Mouse (Mus musculus) heart, embryonic 15.5 days (tissue): Measurements from ENCODE around the gene Rxra. TPM values are rescaled to one million over a fixed set of nuclear protein-coding genes. Genes with fewer than 3 reads are reported as not detected.
A peak's percentile ranks its signal among the peaks of the same experiment; 100 is the strongest.

Experiments used
- ATAC-seq: fragments of 200-750 bp; cut with Nextera tagmentation; replicated peaks from 2 replicates; pipeline ENCODE4 v1.8.0; 2017; ENCODE audit warnings: low read depth, moderate TSS enrichment; ENCODE audit not compliant: insufficient number of reproducible peaks, insufficient read depth, low FRiP score
- H3K27ac ChIP-seq: fragments of 300-500 bp; sonication (generic); 2 replicates; pipeline ENCODE4 v1.5.1; 2015; ENCODE audit warnings: mild to moderate bottlenecking, inconsistent platforms
- H3K27me3 ChIP-seq: fragments of 300-500 bp; sonication (generic); 2 replicates; pipeline ENCODE4 v1.6.1; 2015; ENCODE audit warnings: inconsistent platforms
- H3K36me3 ChIP-seq: fragments of 300-500 bp; sonication (generic); 2 replicates; pipeline ENCODE4 v1.6.1; 2015; ENCODE audit warnings: mild to moderate bottlenecking, inconsistent platforms
- H3K4me1 ChIP-seq: fragments of 300-500 bp; sonication (generic); replicated peaks from 2 replicates; pipeline ENCODE4 v1.6.1; 2015; ENCODE audit warnings: inconsistent platforms
- H3K4me2 ChIP-seq: fragments of 300-500 bp; sonication (generic); 2 replicates; pipeline ENCODE4 v1.6.1; 2015; ENCODE audit warnings: inconsistent platforms, mild to moderate bottlenecking, moderate library complexity
- H3K4me3 ChIP-seq: fragments of 300-500 bp; sonication (generic); 2 replicates; pipeline ENCODE4 v1.5.1; 2015; ENCODE audit warnings: mild to moderate bottlenecking, inconsistent platforms
- H3K9ac ChIP-seq: fragments of 300-500 bp; sonication (generic); 2 replicates; pipeline ENCODE4 v1.6.1; 2015; ENCODE audit warnings: mild to moderate bottlenecking, inconsistent platforms
- H3K9me3 ChIP-seq: fragments of 300-500 bp; sonication (generic); replicated peaks from 2 replicates; pipeline ENCODE4 v1.6.1; 2016; ENCODE audit warnings: inconsistent platforms
- WGBS: fragments of 180-500 bp; shearing (Covaris S2); methylation state at CpG from one replicate; pipeline ENCODE4 v1.1.7; 2015; ENCODE audit warnings: mixed read lengths; 5-methylcytosine and 5-hydroxymethylcytosine counted together
- polyA plus RNA-seq: library from polyadenylated mRNA; unstranded; fragments of >200 nt; fragmentation: Nextera tagmentation; extraction: Ambion mirVana; gene quantifications from 2 replicates; pipeline ENCODE4 v1.2.1, GENCODE M21; 2015

The Rxra gene
- polyA plus RNA-seq, 1 experiment from 2014 or later: 6.6 TPM

DNA sequence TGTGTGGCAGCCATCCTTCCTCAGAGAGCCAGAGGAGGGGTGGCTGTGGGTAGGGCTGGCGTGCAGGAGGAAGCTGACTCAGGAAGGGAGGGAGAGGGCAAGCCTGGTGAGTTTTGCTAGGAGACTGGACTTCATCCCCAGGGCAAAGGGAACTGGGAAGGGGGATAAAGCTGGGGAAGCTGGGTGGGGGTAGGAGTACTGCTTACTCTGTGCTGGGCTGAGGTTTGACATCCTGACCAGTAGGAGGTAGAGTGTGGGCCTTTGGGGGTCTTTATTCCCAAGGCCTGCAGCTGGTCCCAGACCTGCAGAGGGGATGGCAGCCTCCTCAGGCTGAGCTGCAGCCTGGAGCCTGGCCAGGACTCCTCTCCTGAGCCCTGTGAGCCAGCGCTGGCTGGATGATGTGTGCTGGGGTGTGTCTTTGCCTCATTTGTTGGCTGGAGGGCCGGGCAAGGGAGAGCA lies 4.6 kb upstream of the Rxra start:
- H3K4me1 ChIP-seq: peaks cover 32% of the 10 kb centered on the region
- no peak for ATAC-seq
- no peak overlapping the region for H3K4me3 ChIP-seq
- H3K9me3 ChIP-seq: no peaks in the 10 kb centered on the region
- 0 out of 2 replicates have a peak, but pooled peaks cover 2% of the 10 kb centered on the region for H3K27me3 ChIP-seq
- no peaks in the 10 kb centered on the region for H3K36me3 ChIP-seq
- H3K27ac ChIP-seq: 0 out of 2 replicates have a peak overlapping the region, but pooled peaks have one; percentile 4
- H3K4me2 ChIP-seq: no peak overlapping the region
- 16% methylated on average over 3 of the region's 3 CpGs for WGBS
- no peak overlapping the region for H3K9ac ChIP-seq

DNA sequence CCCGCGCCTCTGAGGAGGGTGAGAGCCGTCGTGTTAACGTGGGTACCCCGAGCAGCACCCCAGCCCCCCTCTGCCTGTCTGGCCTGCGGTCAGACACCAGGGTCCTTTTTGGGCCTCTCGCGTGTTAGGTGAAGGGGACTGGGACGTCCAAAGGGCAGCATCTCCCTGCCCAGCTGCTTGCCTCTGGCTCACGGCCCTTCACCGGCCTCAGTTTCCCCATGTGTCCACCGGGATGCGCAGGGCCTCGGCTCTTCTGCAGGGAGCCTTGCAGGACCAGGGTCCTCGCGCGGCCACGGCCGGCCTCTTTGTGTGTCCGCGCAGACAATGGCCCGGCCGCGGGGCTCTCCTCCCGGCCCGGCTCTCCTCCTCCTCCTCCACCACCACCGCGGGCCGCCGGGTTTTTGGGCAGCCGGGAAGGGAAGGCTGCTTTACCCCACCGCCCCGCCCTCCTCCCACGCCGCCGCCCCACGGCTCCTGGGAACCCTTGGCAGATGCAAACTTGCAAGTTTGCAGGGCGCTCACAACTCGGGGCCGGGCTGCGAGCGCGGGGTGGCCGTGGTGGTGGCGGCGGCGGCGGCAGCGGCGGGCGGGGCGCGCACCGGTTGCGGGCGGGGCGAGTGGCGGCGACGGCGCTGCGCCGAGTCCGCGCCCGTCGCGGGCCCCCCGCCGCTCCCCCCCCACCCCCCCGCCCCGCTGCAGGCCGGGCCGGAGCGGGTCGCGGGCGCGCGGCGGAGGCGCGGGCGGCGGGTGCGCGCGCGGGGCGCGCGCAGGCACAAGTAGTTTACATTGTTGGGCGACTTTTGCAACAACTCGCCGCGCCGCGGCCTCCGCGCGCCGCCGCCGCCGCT lies 462 bp downstream of the Rxra start:
- WGBS: under 1% methylated on average over 70 of the region's 106 CpGs
- Histone ChIP-seq H3K4me3 (peak overlapping the region; percentile 91), H3K27me3 (0 out of 2 replicates have a peak, but pooled peaks cover 2% of the 10 kb centered on the region), H3K9ac (peak overlapping the region; percentile 99), H3K27ac (peak overlapping the region; percentile 94), H3K9me3 (no peaks in the 10 kb centered on the region), H3K4me2 (peak overlapping the region; percentile 89), H3K36me3 (no peaks in the 10 kb centered on the region), H3K4me1 (peaks cover 59% of the 10 kb centered on the region)
- ATAC-seq: peak; percentile 37

DNA sequence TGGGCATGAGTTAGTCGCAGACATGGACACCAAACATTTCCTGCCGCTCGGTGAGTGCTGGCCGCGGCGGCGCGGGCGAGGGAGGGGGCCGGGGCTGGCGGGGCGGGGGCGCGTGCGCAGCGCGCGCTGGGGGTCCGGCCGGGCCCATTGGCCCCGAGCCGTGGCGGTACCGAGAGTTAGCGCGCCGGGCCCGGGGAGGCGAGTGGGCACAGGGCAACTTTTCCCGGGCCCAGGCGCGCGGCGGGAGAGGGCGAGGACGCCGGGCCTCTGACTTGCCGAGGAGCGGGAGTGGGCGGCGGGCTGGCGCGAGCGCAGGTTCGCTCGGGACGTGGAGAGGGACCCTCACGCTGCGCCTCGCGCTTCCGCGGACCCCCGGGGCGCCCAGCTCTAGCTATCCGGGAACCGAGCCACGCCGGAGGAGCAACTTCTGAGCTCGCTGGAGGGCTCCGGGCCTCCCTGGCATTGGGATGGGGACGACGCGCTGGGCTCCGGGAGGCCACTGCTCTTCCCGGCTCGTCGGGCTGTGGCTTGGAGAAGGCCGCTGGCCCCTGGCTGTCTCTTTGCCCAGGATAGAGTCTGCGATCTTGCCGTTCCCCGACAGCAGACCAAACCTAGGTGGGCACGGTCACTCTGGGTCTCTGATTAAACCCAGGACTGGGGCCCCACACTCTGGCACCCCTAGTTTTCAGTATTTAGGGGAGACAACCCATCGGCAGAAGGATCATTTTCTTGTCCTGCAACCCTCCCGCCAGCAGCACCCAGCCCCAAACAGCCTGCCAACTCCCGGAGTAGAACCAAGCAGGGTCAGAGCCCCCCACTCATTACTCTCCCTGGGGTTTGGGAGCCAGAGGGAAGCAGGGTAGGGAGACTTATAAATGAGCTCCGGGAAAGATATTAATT lies 1.4 kb downstream of the Rxra start:
- H3K27ac ChIP-seq: peak overlapping the region; percentile 91
- peak overlapping the region; percentile 91 for H3K4me3 ChIP-seq
- H3K9me3 ChIP-seq: no peaks in the 10 kb centered on the region
- no peaks in the 10 kb centered on the region for H3K36me3 ChIP-seq
- no peak for ATAC-seq
- H3K9ac ChIP-seq: peak overlapping the region; percentile 99
- peak overlapping the region; percentile 89 for H3K4me2 ChIP-seq
- 0 out of 2 replicates have a peak, but pooled peaks cover 2% of the 10 kb centered on the region for H3K27me3 ChIP-seq
- peaks cover 59% of the 10 kb centered on the region for H3K4me1 ChIP-seq
- under 1% methylated on average over 76 of the region's 77 CpGs for WGBS

DNA sequence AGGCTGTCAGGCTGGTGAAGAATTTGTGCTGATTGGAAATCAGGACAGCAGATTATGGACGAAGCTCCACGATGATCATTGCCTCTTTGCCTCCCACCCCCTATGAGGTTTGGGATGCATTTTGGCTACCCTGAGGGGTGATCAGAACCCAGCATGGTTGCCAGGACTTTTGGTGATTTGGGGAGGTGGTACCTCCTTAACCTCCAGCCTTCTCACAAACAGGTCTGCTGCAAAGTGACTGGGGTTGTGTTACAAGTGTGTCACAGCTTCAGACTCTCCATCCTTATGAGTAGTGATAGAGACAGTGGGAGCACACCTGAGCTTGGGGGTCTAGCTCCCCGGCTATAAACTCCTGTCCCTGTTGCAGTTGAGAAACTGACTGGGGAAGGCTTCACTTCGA lies 2.1 kb downstream of the Rxra start:
- H3K4me3 ChIP-seq: peak overlapping the region; percentile 91
- H3K4me2 ChIP-seq: peak overlapping the region; percentile 89
- peaks cover 64% of the 10 kb centered on the region for H3K4me1 ChIP-seq
- no peaks in the 10 kb centered on the region for H3K9me3 ChIP-seq
- 26% methylated on average over 4 of the region's 4 CpGs for WGBS
- peak overlapping the region; percentile 99 for H3K9ac ChIP-seq
- H3K36me3 ChIP-seq: no peaks in the 10 kb centered on the region
- ATAC-seq: no peak
- H3K27me3 ChIP-seq: 0 out of 2 replicates have a peak, but pooled peaks cover 2% of the 10 kb centered on the region
- H3K27ac ChIP-seq: peak overlapping the region; percentile 91

DNA sequence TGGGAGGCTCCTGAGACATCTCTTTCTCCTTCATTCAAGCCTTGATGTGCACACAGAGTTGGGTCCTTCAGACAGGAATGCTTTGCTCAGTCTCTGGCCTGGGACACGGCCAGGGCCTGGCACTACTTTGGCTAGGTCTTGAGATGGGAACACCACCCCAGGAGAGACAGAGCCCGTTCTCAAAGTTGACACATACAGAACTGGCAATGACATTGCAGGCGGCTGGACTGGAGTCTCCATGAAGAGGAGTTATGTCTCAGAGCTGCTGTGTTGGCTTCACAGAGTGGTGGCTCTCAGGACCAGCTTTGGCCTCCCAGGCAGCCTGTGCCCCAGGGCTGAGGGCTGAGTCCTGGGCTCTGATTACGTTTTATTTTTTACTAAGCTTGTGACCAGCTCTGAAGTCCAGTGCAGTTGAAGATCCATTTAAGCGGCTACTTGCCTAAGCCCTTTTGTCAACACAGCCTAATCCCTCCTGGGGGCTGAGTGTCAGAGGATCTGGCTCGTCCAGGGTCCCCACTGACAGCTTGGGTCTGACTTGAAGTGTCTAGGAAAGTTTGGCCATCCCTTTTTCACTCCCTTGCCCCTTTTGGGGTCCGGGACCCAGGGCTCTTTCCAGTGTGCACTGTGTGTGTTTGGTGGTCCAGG lies 2.7 kb downstream of the Rxra start:
- no peaks in the 10 kb centered on the region for H3K36me3 ChIP-seq
- no peaks in the 10 kb centered on the region for H3K9me3 ChIP-seq
- peak overlapping the region; percentile 91 for H3K4me3 ChIP-seq
- no peak for ATAC-seq
- H3K4me1 ChIP-seq: peaks cover 70% of the 10 kb centered on the region
- 0 out of 2 replicates have a peak, but pooled peaks cover 2% of the 10 kb centered on the region for H3K27me3 ChIP-seq
- H3K27ac ChIP-seq: peak overlapping the region; percentile 91
- H3K9ac ChIP-seq: peak overlapping the region; percentile 99
- peak overlapping the region; percentile 89 for H3K4me2 ChIP-seq
- WGBS: 21% methylated on average over 7 of the region's 7 CpGs

DNA sequence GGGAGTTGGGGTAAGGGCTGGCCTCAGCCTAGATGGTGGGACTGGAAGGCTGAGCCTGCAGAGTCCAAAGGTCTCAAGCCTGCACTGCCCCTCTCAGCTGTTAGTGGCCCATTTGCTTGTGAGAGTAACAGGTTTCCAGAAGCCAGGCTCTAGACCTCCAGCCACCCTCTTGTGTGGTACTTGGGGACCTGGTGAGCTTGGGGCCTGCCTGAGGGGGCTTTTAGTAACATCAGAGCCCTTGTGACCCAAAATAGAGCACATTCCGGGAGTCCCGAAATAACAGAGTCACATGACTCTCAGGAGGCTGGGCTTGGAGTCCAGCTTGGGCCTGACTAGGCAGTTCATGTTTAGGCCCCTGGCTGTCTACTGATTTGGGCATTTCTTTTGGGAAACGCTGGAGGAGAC lies 3.4 kb downstream of the Rxra start:
- peaks cover 77% of the 10 kb centered on the region for H3K4me1 ChIP-seq
- peak overlapping the region; percentile 99 for H3K9ac ChIP-seq
- peak; percentile 54 for ATAC-seq
- H3K4me2 ChIP-seq: peak overlapping the region; percentile 89
- H3K9me3 ChIP-seq: no peaks in the 10 kb centered on the region
- H3K27ac ChIP-seq: peak overlapping the region; percentile 91
- WGBS: 12% methylated on average over 3 of the region's 3 CpGs
- no peaks in the 10 kb centered on the region for H3K27me3 ChIP-seq
- H3K36me3 ChIP-seq: no peaks in the 10 kb centered on the region
- H3K4me3 ChIP-seq: peak overlapping the region; percentile 91

DNA sequence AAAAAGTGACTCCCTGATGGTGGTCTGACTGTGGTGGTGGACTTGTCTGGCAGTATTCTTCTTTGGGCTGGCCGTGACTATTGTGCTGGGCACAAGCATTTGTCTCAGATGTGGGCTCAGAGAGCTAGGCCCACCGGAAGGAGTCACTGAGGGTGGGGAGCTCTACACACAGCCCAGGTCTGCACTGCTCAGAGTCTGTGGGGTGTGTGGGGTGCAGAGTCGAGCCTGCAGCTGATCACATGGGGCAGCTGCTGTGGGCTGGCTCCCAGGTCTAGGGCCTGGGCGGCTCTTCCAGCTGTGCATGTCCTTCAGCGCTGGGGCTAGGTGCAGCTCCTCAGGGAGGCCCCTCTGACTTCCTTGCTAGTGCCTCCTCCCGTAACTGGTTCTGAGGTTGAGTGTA lies 3.8 kb downstream of the Rxra start:
- no peak for ATAC-seq
- peak overlapping the region; percentile 91 for H3K4me3 ChIP-seq
- 28% methylated on average over 6 of the region's 6 CpGs for WGBS
- H3K4me2 ChIP-seq: peak overlapping the region; percentile 89
- H3K9me3 ChIP-seq: no peaks in the 10 kb centered on the region
- H3K9ac ChIP-seq: peak overlapping the region; percentile 99
- H3K27ac ChIP-seq: peak overlapping the region; percentile 91
- peaks cover 81% of the 10 kb centered on the region for H3K4me1 ChIP-seq
- no peaks in the 10 kb centered on the region for H3K36me3 ChIP-seq
- H3K27me3 ChIP-seq: no peaks in the 10 kb centered on the region

DNA sequence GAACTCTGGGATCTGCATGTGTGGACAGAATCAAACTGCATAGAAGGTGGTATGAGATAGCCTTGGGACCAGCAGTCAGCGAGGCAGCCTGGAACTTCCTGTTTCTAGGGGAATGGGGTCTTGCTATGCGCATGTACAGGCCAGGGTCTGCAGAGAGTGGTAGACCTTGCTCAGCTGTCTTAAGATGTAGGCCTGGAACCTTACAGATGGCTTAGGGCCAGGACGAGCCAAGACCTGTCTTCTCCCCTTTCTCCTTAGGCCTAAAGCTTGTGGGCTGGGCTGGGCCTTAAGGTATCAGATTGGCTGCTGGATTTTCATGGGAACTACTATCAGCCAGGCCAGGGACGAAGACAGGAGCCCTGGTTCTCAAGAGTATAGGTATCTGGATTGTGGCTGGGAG lies 4.4 kb downstream of the Rxra start:
- peak overlapping the region; percentile 99 for H3K9ac ChIP-seq
- H3K4me2 ChIP-seq: peak overlapping the region; percentile 89
- WGBS: 60% methylated on average over 4 of the region's 4 CpGs
- no peaks in the 10 kb centered on the region for H3K27me3 ChIP-seq
- ATAC-seq: no peak
- H3K4me3 ChIP-seq: peak overlapping the region; percentile 91; the same call in 1 of the 2 replicates
- no peaks in the 10 kb centered on the region for H3K9me3 ChIP-seq
- H3K4me1 ChIP-seq: peaks cover 81% of the 10 kb centered on the region
- H3K36me3 ChIP-seq: no peaks in the 10 kb centered on the region
- peak overlapping the region; percentile 91 for H3K27ac ChIP-seq

DNA sequence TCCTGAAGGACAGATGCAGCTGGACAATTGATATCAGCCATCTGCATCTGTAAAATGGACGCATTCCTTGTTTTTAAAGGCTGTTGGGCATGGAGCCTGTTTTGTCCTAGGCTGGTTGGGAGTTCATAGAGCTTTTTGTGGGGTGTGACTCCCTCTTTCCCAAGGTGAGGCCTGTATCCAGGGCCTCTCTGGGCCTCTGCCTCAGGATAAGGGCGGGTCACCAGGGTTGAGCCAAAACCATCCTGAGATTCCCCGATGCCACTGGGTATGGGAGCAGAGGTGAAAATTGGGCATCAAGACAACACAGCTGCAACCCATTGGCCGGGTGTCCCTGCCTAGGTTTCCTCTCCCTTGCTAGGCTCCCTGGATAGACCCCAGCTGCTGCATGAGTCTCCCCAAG lies 5.2 kb downstream of the Rxra start:
- no peak overlapping the region for H3K9ac ChIP-seq
- no peak overlapping the region for H3K4me2 ChIP-seq

DNA sequence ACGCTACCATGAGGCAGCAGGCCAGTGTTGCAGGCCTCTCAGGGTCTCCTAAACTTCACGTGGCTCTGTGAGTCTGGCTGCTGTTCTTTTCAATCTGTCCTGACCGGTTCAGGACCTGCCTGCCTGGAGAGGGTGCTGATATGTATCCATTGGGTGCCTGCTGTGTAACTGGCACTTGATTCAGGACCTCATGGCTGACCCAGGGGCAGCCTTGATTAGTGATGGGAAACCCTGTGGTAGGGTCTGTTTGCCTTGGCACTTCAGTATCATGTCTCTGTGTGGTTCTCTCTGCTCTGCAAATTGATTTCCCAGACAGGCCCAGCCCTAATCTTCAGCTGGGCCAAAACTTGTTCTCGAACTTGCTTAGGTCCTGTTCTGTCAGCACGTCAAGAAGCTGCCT lies 5.9 kb downstream of the Rxra start:
- no peak for ATAC-seq
- Histone ChIP-seq H3K4me3 (no peak overlapping the region), H3K27me3 (no peaks in the 10 kb centered on the region), H3K4me1 (peaks cover 85% of the 10 kb centered on the region), H3K36me3 (no peaks in the 10 kb centered on the region), H3K9ac (no peak overlapping the region), H3K27ac (peak overlapping the region; percentile 13; the same call in 1 of the 2 replicates), H3K9me3 (no peaks in the 10 kb centered on the region), H3K4me2 (no peak overlapping the region)
- WGBS: 40% methylated on average over 5 of the region's 5 CpGs

More for the DNA sequence above, 5.2 kb downstream of the Rxra start:
- H3K27me3 ChIP-seq: no peaks in the 10 kb centered on the region
- H3K9me3 ChIP-seq: no peaks in the 10 kb centered on the region
- H3K4me1 ChIP-seq: peaks cover 80% of the 10 kb centered on the region
- WGBS: 74% methylated on average over 4 of the region's 4 CpGs
- ATAC-seq: no peak
- H3K36me3 ChIP-seq: no peaks in the 10 kb centered on the region
- H3K27ac ChIP-seq: peak overlapping the region; percentile 13
- H3K4me3 ChIP-seq: no peak overlapping the region
